Mouse (Mus musculus): ENCODE measurements around the gene 2310034G01Rik.

- no peak for TF ChIP-seq CTCF (IDR thresholded peaks at IDR 0.05; ENCODE audit: borderline replicate concordance, insufficient read depth, low read length)
- TF ChIP-seq POLR2A (IDR thresholded peaks at IDR 0.05; ENCODE audit: low read depth, low read length): no peak
Measured at GRCm38 (mm10) chr19:46382275-46382674, 32.2 kb upstream of the 2310034G01Rik start.
